Mouse (Mus musculus): Measurements from ENCODE around the gene Arhgef5. TPM values are rescaled to one million over a fixed set of nuclear protein-coding genes. Genes with fewer than 3 reads are reported as not detected.
"Not testable (repeated sequence)": the region's sequence is repeated elsewhere in the genome, so short reads cannot be mapped to it uniquely, and the experiment has no call there.

Arhgef5 gene
- total RNA-seq (2021): 1 to 10 TPM; 2.0 to 2.2 TPM

DNA sequence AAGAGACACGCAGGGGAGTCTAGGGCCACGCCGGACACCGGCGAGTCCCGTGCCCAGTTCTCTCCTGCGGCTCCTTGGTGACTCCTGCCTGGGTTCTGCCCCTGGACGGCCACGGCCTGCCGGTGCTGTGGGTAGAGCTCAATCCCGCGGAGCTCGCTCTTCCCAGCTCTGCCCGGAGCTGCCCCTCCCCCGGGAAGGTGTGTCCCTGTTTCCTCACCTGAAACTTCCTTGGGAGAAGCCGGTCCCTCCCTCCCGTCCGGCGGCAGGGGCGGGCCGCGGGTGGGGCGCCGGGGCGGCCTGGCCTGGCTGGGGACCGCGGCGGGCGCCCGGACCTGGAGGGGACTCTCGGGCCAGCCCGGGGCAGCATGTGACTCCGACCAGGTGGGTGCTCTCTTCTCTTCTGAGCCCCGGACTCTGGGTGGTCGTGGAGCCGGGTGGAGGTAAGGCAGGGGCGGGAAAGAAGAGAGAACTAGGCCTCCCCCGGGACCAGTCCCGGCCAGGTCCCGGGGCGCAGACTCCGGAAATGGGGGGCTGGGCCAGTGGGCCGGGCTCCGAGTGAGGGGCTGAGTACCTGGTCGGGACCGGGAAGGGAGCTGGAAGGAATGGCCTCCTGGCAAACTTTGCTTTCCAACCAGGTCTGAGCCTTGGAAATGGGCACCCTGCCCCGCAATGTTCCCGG lies at the start of gene Arhgef5:
Gene Arhgef5 (plus strand): TSS at position 220 of the 679 bp plus-strand sequence.
- DNase-seq (ENCODE audit: extremely low spot score in 1 of 2, low spot score in 1 of 2): no peak

DNA sequence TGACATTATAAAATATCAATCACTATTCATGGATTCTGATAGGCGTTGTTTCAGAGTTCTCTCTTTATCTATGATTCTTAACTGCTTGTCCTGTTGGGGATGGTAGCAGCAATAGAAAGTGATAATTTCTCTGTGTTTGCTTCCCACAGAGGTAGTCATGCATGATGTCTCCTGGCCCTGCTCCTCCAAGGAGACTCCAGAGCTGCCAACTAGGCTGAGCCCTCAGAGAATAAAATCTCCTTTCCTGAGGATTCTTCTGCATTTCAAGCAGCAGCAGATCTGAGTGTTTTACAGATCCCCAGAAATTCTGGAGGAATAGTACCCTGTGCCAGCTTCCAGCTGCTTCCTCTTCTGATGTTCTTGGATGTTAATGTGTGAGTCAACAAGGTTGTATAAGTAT lies 34.1 kb upstream of the Arhgef5 start, which contains the start of gene Olfr47:
Gene Olfr47 (plus strand): TSS at position 275 of the 400 bp plus-strand sequence.
- not testable (repeated sequence) for DNase-seq (ENCODE audit: extremely low spot score in 1 of 2, low spot score in 1 of 2)

GRCm38 (mm10) chr6:43242061-43242460 lies 23.3 kb upstream of the Arhgef5 start:
- no peak for DNase-seq (ENCODE audit: extremely low spot score in 1 of 2, low spot score in 1 of 2)

- DNase-seq (ENCODE audit: extremely low spot score in 1 of 2, low spot score in 1 of 2): no peak
Measured at GRCm38 (mm10) chr6:43247396-43247795, 18.0 kb upstream of the Arhgef5 start.

DNA sequence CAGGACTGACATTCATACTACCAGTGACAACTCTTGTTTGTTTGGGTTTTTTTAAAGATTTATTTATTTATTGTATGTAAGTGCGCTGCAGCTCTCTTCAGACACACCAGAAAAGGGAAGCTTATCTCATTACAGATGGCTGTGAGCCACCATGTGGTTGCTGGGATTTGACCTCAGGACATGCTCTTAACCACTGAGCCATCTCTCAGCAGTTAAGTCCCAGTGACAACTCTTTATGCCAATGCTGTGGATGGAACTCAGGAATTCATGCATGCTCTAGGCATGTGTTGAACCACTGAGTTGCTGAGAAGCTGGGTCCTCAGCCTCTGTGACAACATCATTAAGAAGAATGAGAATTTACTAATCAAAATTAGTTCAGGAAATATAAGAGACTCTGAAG lies 12.4 kb upstream of the Arhgef5 start:
- no peak for DNase-seq (ENCODE audit: extremely low spot score in 1 of 2, low spot score in 1 of 2)

DNA sequence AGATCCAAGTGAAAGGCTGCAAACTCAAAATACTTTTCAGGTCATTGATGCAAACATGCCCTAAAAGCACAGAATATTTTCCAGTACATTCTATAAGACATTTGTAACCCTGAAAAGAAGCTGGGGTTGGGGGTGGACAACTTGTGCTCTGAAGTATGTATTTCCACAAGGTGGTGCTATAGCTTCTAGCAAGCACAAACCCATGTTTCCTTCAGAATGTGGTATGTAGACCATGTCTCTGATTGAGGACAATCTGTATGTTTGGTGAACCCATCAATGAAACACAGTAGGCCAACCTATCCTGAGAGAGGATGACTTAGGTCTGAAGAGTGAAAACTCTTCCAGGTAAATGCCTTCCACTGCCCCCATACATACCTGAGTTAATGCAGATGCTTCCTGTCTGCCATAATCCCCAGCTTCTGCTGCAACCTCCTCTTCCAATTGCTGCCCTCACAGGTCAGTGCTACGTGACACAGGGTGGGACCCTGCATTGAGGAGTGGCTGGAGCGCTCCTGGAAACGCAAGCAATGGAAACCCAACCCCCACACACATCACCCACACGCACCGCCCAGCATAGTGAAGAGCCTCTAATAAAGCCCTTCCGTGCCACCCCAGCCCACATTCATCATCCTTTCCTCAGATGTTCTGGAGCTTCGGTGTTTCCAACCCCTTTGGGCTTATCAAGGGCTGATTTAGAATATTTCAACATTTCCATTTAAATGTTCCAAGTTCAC lies 11.0 kb upstream of the Arhgef5 start:
- DNase-seq (ENCODE audit: extremely low spot score in 1 of 2, low spot score in 1 of 2): no peak

DNA sequence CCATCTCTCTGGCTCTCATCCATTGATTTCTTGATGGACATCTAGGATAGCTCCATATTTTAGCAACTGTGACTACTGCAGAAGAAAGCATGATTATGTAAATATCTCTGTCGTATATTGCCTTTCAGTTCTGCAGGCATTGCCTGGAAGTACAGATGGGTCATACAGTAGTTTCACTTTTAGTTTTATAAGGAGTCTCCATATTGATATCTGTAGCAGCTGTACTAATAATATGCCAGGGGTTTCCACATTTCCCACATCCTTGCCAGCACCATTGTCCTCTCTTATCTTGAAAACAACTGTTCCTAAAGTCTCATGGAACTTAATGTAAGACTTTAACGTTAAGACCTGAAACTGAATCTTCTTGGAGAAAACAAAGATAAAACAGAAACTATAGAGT lies 4.6 kb upstream of the Arhgef5 start:
- no peak for DNase-seq (ENCODE audit: extremely low spot score in 1 of 2, low spot score in 1 of 2)

GRCm38 (mm10) chr6:43266356-43266755 lies 974 bp downstream of the Arhgef5 start:
- no peak for DNase-seq (ENCODE audit: extremely low spot score in 1 of 2, low spot score in 1 of 2)

GRCm38 (mm10) chr6:43272597-43272996 lies 7.2 kb downstream of the Arhgef5 start:
- no peak for DNase-seq (ENCODE audit: extremely low spot score in 1 of 2, low spot score in 1 of 2)

DNA sequence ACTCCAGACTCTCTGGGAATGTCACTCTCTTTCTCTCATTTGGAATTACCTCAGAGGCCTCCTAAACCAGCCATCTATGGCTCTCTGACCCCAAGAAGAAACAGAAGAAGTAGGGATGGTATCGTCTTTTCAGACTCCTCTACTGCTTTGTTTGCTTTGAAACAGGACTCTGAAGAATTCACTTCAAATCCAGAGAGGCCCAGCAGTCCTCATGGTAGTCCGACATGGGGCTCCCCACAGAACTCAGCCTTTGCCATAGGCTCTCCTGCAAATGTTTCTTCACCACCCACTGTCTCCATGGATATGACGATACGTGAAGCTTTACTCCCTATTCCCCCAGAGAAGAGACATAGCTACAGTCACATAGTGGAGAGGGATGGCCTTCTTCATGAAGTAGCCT lies 8.7 kb downstream of the Arhgef5 start:
- no peak for DNase-seq (ENCODE audit: extremely low spot score in 1 of 2, low spot score in 1 of 2)

DNA sequence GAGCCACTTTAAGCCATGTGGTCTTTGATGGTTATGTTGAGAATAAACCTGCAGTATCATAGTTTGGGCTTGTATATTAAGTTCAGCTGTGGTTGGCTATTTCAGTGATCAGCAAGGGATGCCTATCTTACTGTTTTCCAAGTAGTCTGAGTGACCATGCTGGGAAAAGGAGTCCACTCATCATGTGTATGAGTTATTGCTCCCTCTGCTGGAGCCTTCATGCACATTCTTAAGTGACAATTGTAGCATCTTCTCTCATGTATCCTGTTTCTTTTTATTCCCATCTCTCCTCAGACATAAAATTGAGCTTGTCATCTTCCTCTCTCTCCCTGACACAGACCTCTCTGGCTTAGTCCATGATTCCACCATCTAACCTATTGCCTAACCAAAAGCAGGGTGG lies 12.9 kb downstream of the Arhgef5 start:
- DNase-seq (ENCODE audit: extremely low spot score in 1 of 2, low spot score in 1 of 2): no peak

GRCm38 (mm10) chr6:43280481-43280880 lies 15.1 kb downstream of the Arhgef5 start:
- no peak for DNase-seq (ENCODE audit: extremely low spot score in 1 of 2, low spot score in 1 of 2)

DNA sequence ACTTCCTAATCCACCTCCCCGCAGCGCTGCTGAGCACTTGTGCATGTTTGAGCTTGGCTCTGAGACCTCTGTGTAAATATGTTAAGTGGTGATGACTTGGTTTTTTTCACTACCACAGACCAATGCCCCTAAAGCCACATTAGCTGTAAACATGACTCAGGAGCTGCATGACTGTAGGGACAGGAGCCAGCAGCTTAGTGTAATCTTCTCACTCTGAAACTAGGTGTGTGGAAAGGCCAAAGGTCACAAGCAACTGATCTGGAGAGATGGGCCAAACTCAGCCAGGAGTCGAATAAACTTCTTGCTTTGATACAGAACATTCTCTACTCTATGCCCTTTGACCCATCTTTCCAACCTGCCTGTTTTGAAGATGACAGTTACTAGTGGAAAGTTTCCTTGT lies 26.7 kb downstream of the Arhgef5 start:
- DNase-seq (ENCODE audit: extremely low spot score in 1 of 2, low spot score in 1 of 2): no peak

GRCm38 (mm10) chr6:43292471-43293076 lies 27.2 kb downstream of the Arhgef5 start:
- no peak for DNase-seq (ENCODE audit: extremely low spot score in 1 of 2, low spot score in 1 of 2)

DNA sequence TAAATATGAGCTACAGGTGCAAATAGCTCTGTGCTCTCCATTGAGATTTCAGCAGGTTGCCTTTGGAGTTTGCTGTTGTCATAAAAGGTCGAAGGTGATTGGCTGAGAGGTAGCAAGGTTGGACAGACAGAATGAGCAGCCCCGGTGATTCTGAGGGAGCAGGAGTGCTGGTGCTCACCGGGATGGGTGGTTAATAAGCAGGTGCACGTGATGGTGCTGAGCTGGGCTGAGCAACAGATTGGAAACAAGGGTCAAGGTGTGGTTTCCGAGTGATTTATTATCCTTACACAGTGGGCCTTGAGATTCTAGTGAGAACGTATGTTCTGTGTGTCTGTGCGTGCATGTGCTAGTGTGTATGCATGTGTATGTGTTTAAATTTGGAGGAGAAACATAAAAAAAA lies 27.8 kb downstream of the Arhgef5 start:
- DNase-seq (ENCODE audit: extremely low spot score in 1 of 2, low spot score in 1 of 2): no peak

DNA sequence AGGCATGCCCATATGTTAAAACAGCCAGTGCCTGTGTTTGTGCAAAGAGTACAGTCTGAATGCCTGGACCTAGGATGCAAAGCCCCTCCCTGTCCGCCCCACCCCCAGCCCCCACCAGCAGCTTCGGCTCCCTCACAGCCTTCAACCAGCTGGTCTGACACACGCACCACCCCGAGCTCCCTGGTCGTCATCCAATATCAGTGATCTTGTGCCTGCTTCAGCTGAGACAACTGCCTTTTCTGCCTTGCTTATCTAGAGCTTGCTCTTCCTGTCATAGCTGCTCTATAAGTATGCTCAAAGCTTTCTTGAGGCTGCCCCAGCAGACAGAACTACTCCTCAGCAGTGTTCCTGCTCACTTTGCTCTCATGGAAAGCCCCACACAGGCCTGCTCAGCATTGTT lies 30.5 kb downstream of the Arhgef5 start:
- no peak for DNase-seq (ENCODE audit: extremely low spot score in 1 of 2, low spot score in 1 of 2)

DNA sequence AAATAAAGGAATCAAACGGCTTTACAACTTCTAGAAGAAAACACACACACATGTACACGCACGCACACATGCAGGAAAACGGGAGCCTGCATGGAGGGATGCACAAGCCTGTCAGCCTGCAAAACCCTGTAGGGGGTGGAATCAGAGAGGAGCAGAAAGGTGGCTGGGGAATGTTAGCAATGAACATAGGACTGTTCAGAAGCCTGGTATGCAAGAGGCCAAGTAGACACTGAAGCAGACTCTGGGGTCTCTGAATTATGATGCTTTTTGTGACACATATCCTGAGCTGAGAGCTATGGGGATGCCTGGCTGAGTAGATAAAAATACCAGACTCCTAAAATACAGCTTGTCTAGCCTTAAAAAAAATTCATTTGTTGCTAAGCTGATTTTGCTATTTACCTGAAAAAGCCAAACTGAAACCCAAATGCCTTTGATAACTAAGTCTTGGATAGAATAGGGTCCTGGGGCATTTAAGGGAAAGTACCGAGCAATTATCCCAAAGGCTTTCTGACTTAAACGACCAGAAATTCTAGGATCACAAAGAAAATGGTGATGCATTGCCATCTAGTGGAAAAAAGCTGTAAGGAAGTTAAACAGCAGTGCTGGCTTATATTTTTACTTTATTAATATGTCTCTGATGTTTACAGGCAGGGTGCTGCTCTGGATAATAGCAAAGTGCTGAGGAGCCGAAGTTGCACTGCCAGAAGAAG lies 31.6 kb downstream of the Arhgef5 start:
- DNase-seq (ENCODE audit: extremely low spot score in 1 of 2, low spot score in 1 of 2): no peak

DNA sequence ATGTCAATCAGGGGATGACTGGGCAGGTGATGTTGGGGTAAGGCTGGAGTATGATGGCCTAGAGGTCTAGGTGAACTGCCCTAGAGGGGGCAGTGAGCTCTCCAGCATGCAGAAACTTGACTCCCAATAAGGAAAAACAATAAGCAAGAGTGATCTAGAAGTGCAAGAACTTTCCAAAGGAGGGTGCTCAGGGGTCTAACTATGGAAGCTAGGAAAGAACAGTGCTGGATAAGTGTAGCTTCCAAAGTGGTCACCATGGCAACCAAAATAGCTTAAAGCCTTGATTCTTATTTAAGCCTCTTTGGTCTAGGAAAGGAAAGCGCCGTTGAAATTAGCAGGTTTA lies 32.1 kb downstream of the Arhgef5 start:
- DNase-seq (ENCODE audit: extremely low spot score in 1 of 2, low spot score in 1 of 2): no peak

DNA sequence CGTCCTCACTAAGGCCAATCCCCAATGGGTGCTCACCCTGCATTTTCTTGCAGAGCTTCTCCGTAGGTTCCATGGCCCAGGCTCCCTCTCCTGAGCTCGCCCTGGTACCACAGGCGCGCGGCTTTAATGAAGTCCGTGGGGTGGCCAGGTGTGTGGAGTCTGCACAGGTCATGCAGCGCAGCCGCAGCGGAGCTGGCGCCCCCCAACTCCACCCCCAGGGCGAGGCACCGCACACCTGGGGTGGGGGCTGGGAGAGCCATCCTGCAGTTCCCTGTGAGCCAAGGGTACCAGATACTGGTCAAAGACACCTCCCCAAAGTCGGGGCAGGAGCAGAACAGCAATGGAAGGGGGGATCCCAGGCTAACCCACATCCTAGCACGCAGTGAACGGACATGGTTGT lies 44.1 kb downstream of the Arhgef5 start, which contains the start of gene Nobox:
Gene Nobox (minus strand): TSS at position 101 of the 400 bp plus-strand sequence.
- DNase-seq (ENCODE audit: extremely low spot score in 1 of 2, low spot score in 1 of 2): no peak

GRCm38 (mm10) chr6:43310071-43310470 lies 44.7 kb downstream of the Arhgef5 start:
- no peak for DNase-seq (ENCODE audit: extremely low spot score in 1 of 2, low spot score in 1 of 2)

- DNase-seq (ENCODE audit: extremely low spot score in 1 of 2, low spot score in 1 of 2): no peak
Measured at GRCm38 (mm10) chr6:43312546-43312945, 47.2 kb downstream of the Arhgef5 start.

Measured in layer of hippocampus, postnatal 25 days (tissue).